In the genomic region with DNA sequence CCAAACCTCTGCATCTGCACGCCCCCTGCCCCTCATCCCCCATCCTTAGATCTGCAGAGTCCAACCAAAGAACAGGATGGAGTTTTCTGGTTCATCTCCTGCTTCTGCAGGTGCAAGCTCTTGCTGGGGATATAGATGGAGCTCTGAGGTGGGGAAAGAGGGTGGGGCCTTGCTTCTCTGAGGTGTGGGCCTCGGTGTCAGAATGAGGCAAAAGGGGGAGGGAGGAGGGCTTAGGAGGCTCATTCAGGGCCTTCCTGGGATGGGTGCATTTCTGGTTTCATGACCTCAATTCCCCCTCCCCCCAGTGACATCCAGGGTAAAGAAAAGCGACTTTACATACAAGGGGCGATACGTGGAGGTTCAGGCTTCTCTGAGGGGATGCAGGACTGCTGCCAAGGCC, we compare ENCODE assay signal across 22 mouse cellular contexts. TPM values are rescaled to one million over a fixed set of nuclear protein-coding genes. Genes with fewer than 3 reads are reported as not detected.
A peak's percentile ranks its signal among the peaks of the same experiment; 100 is the strongest.
DNase-seq lines count a peak whose midpoint lies in the region; TF ChIP-seq lines count a peak whose summit lies in the region.
"Had no signal": no experiment of that assay in that cellular context is flagged by ENCODE, and none has a peak within 500 bp of the region (broad histone marks: within the 10 kb centered on the region; RNA-seq: fewer than 3 reads in every experiment).

No protein-coding gene starts in this region.

- H3K36me3 ChIP-seq in thymus, adult 2 months (ENCODE audit: control insufficient read depth, insufficient read depth, low read length): no peaks in the 10 kb centered on the region
- H3K36me3 ChIP-seq: embryonic facial prominence, embryonic 13.5 days; forebrain, embryonic 15.5 days had no signal

- no peak overlapping the region for H3K4me3 ChIP-seq in thymus, adult 2 months (ENCODE audit: control insufficient read depth, insufficient read depth, low read length)
- H3K4me3 ChIP-seq: embryonic facial prominence, embryonic 13.5 days; forebrain, embryonic 13.5 days; forebrain, embryonic 15.5 days had no signal

- H3K4me1 ChIP-seq in thymus, adult 2 months (replicated peaks; ENCODE audit: control insufficient read depth, insufficient read depth, low read length): peaks cover 29% of the 10 kb centered on the region

- 59% methylated on average over 5 of the region's 5 CpGs for WGBS in thymus, adult 2 months

- DNase-seq in thymus, adult 2 months: peak; percentile 27
- peak; percentile 83 for DNase-seq in thymus, postnatal 0 days (ENCODE audit: low spot score)
- DNase-seq in thymus, postnatal 14 days: peak; percentile 73
- peak; percentile 16 to 63 for DNase-seq in thymus, postnatal 36 days
- no peak for DNase-seq in gastrocnemius, postnatal 4 days (ENCODE audit: low spot score in 2 of 2)
- DNase-seq in layer of hippocampus, adult 11-12 months (ENCODE audit: low spot score): no peak
- no peak for DNase-seq in kidney, postnatal 10 days
- no peak for DNase-seq in testis, postnatal 10 days (ENCODE audit: low spot score)
- DNase-seq: adrenal gland, adult 8-10 months; adrenal gland, postnatal 14 days; cerebellum, adult 11-12 months; cerebellum, adult 2 months; cerebellum, adult 9-10 months; cerebellum, postnatal 10 days; cerebellum, postnatal 25 days; forebrain, postnatal 0 days had no signal

- H3K27ac ChIP-seq in thymus, adult 2 months (ENCODE audit: control insufficient read depth, insufficient read depth, low read length): peak overlapping the region; percentile 84
- H3K27ac ChIP-seq: embryonic facial prominence, embryonic 13.5 days; forebrain, embryonic 13.5 days; forebrain, embryonic 15.5 days had no signal

- no peak for TF ChIP-seq POLR2A in thymus, adult 2 months (IDR thresholded peaks at IDR 0.05; ENCODE audit: control insufficient read depth, extremely low read depth, insufficient read depth, low read length, poor library complexity)

- TF ChIP-seq CTCF in thymus, adult 2 months (IDR thresholded peaks at IDR 0.05; ENCODE audit: borderline replicate concordance, control insufficient read depth, extremely low read depth, insufficient read depth, low read length, poor library complexity): no peak

- no peaks in the 10 kb centered on the region for H3K27me3 ChIP-seq in thymus, adult 2 months (ENCODE audit: control insufficient read depth, insufficient read depth, low read length)
- H3K27me3 ChIP-seq: embryonic facial prominence, embryonic 13.5 days; forebrain, embryonic 15.5 days had no signal

RNA-seq across cellular contexts. Expression of a gene that starts 31.5 kb away (rescaled TPM):
- 6.1 and 6.4 TPM in 2 replicates for polyA plus RNA-seq in thymus, adult 2 months (2012; rRNA removed)
- polyA plus RNA-seq in thymus, postnatal 0 days (2015; fragmentation: Nextera tagmentation; extraction: Ambion mirVana): 0.55 and 0.69 TPM in 2 replicates
- total RNA-seq in gastrocnemius, postnatal 4 days (2021): 1 to 10 TPM; 1.3 to 1.4 TPM
- total RNA-seq: MEL had no signal
- polyA plus RNA-seq: activated CD4-positive, CD25-positive, alpha-beta regulatory T cell, adult 4 months; C2C12 had no signal

RNA-seq across cellular contexts. Expression of a gene that starts 34.2 kb away (rescaled TPM):
- 1,171 and 1,772 TPM in 2 replicates for polyA plus RNA-seq in thymus, adult 2 months (2012; rRNA removed)
- polyA plus RNA-seq in thymus, postnatal 0 days (2015; fragmentation: Nextera tagmentation; extraction: Ambion mirVana): 853 and 857 TPM in 2 replicates
- total RNA-seq in gastrocnemius, postnatal 4 days (2021): 100 to 1,000 TPM; 181 to 207 TPM

RNA-seq across cellular contexts. Expression of a gene that starts 34.9 kb away (rescaled TPM):
- 32.9 and 33.0 TPM in 2 replicates for polyA plus RNA-seq in thymus, adult 2 months (2012; rRNA removed)
- 32.6 and 35.3 TPM in 2 replicates for polyA plus RNA-seq in thymus, postnatal 0 days (2015; fragmentation: Nextera tagmentation; extraction: Ambion mirVana)
- 10 to 100 TPM; 42.8 to 43.1 TPM for total RNA-seq in gastrocnemius, postnatal 4 days (2021)

RNA-seq across cellular contexts. Expression of a gene that starts 43.9 kb away (rescaled TPM):
- polyA plus RNA-seq in thymus, adult 2 months (2012; rRNA removed): 37.3 and 46.3 TPM in 2 replicates
- 58.6 and 62.2 TPM in 2 replicates for polyA plus RNA-seq in thymus, postnatal 0 days (2015; fragmentation: Nextera tagmentation; extraction: Ambion mirVana)
- total RNA-seq in gastrocnemius, postnatal 4 days (2021): 10 to 100 TPM; 35.6 to 39.7 TPM

RNA-seq across cellular contexts. Expression of a gene that starts 44.1 kb away (rescaled TPM):
- 69.9 and 82.6 TPM in 2 replicates for polyA plus RNA-seq in thymus, adult 2 months (2012; rRNA removed)
- polyA plus RNA-seq in thymus, postnatal 0 days (2015; fragmentation: Nextera tagmentation; extraction: Ambion mirVana): 139 and 143 TPM in 2 replicates
- total RNA-seq in gastrocnemius, postnatal 4 days (2021): 10 to 100 TPM; 23.7 to 26.6 TPM

Comparison
In these comparisons a context has a peak if more than half of its experiments do, and no peak if none do; other contexts are left out.
1. DNase-seq: peak in thymus, adult 2 months (single experiment), thymus, postnatal 0 days (single experiment), thymus, postnatal 14 days (single experiment) and thymus, postnatal 36 days (2 of 2); none in gastrocnemius, postnatal 4 days (0 of 2), layer of hippocampus, adult 11-12 months (single experiment), kidney, postnatal 10 days (single experiment) and testis, postnatal 10 days (single experiment).